Mouse (Mus musculus) bone marrow, adult 2 months (tissue): ENCODE results near the gene Dgkz. TPM values are rescaled to one million over a fixed set of nuclear protein-coding genes. Genes with fewer than 3 reads are reported as not detected.

Source experiments
- H3K27ac ChIP-seq: fragments of 200-500 bp; 2 replicates; pipeline ENCODE4 v1.5.1; 2012; ENCODE audit warnings: low read depth, mild to moderate bottlenecking, control low read depth, inconsistent platforms, low read length; ENCODE audit not compliant: control insufficient read depth, poor library complexity, insufficient read depth
- H3K4me1 ChIP-seq: fragments of 200-500 bp; 2 replicates; pipeline ENCODE4 v1.6.1; 2011; ENCODE audit warnings: low read length; ENCODE audit not compliant: control insufficient read depth, insufficient read depth
- H3K4me3 ChIP-seq: fragments of 200-500 bp; replicated peaks from 2 replicates; pipeline ENCODE3; 2011; ENCODE audit warnings: mild to moderate bottlenecking, low read depth, low read length, control low read depth; ENCODE audit not compliant: control insufficient read depth
- CTCF ChIP-seq: fragments of 200-500 bp; IDR thresholded peaks from 2 replicates; pipeline ENCODE4 v1.5.1; 2011; ENCODE audit warnings: low read length, control low read depth; ENCODE audit not compliant: control insufficient read depth, insufficient read depth
- POLR2A ChIP-seq: fragments of 200-500 bp; IDR thresholded peaks from 2 replicates; pipeline ENCODE4 v1.6.1; 2011; ENCODE audit warnings: low read depth, mild to moderate bottlenecking, control low read depth, low read length, borderline replicate concordance; ENCODE audit not compliant: control insufficient read depth
- WGBS: fragments of 180-500 bp; shearing (Covaris S2); methylation state at CpG from one replicate; pipeline ENCODE4 v1.1.7; 2018; 5-methylcytosine and 5-hydroxymethylcytosine counted together
- polyA plus RNA-seq: library from polyadenylated mRNA; stranded (reverse); fragments of >200 nt; gene quantifications from 2 replicates; pipeline ENCODE4 v1.2.4, GENCODE M21; 2011; ENCODE audit warnings: low replicate concordance; ENCODE audit not compliant: missing spikeins, insufficient read depth, insufficient read length

Dgkz gene
- polyA plus RNA-seq, 1 experiment = 229 TPM

- Histone ChIP-seq H3K4me1 (peaks cover 5% of the 10 kb centered on the region; the same call in 1 of the 2 replicates), H3K27ac (no peak overlapping the region), H3K4me3 (peak overlapping the region; percentile 3)
- WGBS = 4% methylated on average over 54 of the region's 54 CpGs
- TF ChIP-seq CTCF (peak; percentile 78), POLR2A (0 out of 2 replicates have a peak, but pooled peaks have one; percentile 14)
These were observed 52.0 kb downstream of the Dgkz start for GRCm38 (mm10) chr2:91923415-91924337.

GRCm38 (mm10) chr2:91922586-91923414 lies 52.9 kb downstream of the Dgkz start:
- TF ChIP-seq CTCF = no peak
- TF ChIP-seq POLR2A = no peak
- WGBS = 6% methylated on average over 37 of the region's 37 CpGs
- Histone ChIP-seq H3K4me1 (peaks cover 5% of the 10 kb centered on the region; the same call in 1 of the 2 replicates), H3K27ac (no peak overlapping the region), H3K4me3 (no peak overlapping the region)

- Histone ChIP-seq H3K27ac (no peak overlapping the region), H3K4me3 (peak overlapping the region; percentile 30), H3K4me1 (peaks cover 3% of the 10 kb centered on the region; the same call in 1 of the 2 replicates)
- peak; percentile 46; the same call in 1 of the 2 replicates for TF ChIP-seq CTCF
- no peak for TF ChIP-seq POLR2A
- 2% methylated on average over 64 of the region's 64 CpGs for WGBS
These were observed 53.7 kb downstream of the Dgkz start for GRCm38 (mm10) chr2:91921790-91922570.

- Histone ChIP-seq H3K27ac (no peak overlapping the region), H3K4me1 (peaks cover 3% of the 10 kb centered on the region; the same call in 1 of the 2 replicates), H3K4me3 (no peak overlapping the region)
- TF ChIP-seq POLR2A = no peak
- no peak for TF ChIP-seq CTCF
- WGBS = 6% methylated on average over 31 of the region's 31 CpGs
These were observed 54.4 kb downstream of the Dgkz start for GRCm38 (mm10) chr2:91921181-91921789.

GRCm38 (mm10) chr2:91920130-91920529 lies 55.5 kb downstream of the Dgkz start:
- no peak for TF ChIP-seq CTCF
- no peak for TF ChIP-seq POLR2A
- WGBS = 59% methylated on average over 4 of the region's 4 CpGs
- no peak overlapping the region for H3K27ac ChIP-seq
- no peak overlapping the region for H3K4me3 ChIP-seq
- peaks cover 3% of the 10 kb centered on the region; the same call in 1 of the 2 replicates for H3K4me1 ChIP-seq

- TF ChIP-seq CTCF (no peak), POLR2A (no peak)
- WGBS = 81% methylated on average over 7 of the region's 7 CpGs
- Histone ChIP-seq H3K4me3 (no peak overlapping the region), H3K4me1 (no peaks in the 10 kb centered on the region), H3K27ac (no peak overlapping the region)
These were observed 58.6 kb downstream of the Dgkz start for GRCm38 (mm10) chr2:91917096-91917495.

- Histone ChIP-seq H3K27ac (no peak overlapping the region), H3K4me1 (no peaks in the 10 kb centered on the region), H3K4me3 (no peak overlapping the region)
- TF ChIP-seq CTCF (no peak), POLR2A (no peak)
- 62% methylated on average over 7 of the region's 7 CpGs for WGBS
These were observed 59.2 kb downstream of the Dgkz start for GRCm38 (mm10) chr2:91916346-91916977.
